Mouse (Mus musculus) heart, embryonic 15.5 days (tissue): ENCODE measurements at regions not wholly inside any gene's neighbourhood (a gene's known extent, or its start where the extent isn't known, plus 50 kb on each side); places are given as distances from the start of the nearest gene placed in this dataset.
A peak's percentile ranks its signal among the peaks of the same experiment; 100 is the strongest.

Source experiments
- ATAC-seq: fragments of 200-750 bp; cut with Nextera tagmentation; replicated peaks from 2 replicates; pipeline ENCODE4 v1.8.0; 2017; ENCODE audit warnings: low read depth, moderate TSS enrichment; ENCODE audit not compliant: insufficient number of reproducible peaks, insufficient read depth, low FRiP score
- H3K27ac ChIP-seq: fragments of 300-500 bp; sonication (generic); 2 replicates; pipeline ENCODE4 v1.5.1; 2015; ENCODE audit warnings: mild to moderate bottlenecking, inconsistent platforms
- H3K27me3 ChIP-seq: fragments of 300-500 bp; sonication (generic); 2 replicates; pipeline ENCODE4 v1.6.1; 2015; ENCODE audit warnings: inconsistent platforms
- H3K36me3 ChIP-seq: fragments of 300-500 bp; sonication (generic); 2 replicates; pipeline ENCODE4 v1.6.1; 2015; ENCODE audit warnings: mild to moderate bottlenecking, inconsistent platforms
- H3K4me1 ChIP-seq: fragments of 300-500 bp; sonication (generic); replicated peaks from 2 replicates; pipeline ENCODE4 v1.6.1; 2015; ENCODE audit warnings: inconsistent platforms
- H3K4me2 ChIP-seq: fragments of 300-500 bp; sonication (generic); 2 replicates; pipeline ENCODE4 v1.6.1; 2015; ENCODE audit warnings: inconsistent platforms, mild to moderate bottlenecking, moderate library complexity
- H3K4me3 ChIP-seq: fragments of 300-500 bp; sonication (generic); 2 replicates; pipeline ENCODE4 v1.5.1; 2015; ENCODE audit warnings: mild to moderate bottlenecking, inconsistent platforms
- H3K9ac ChIP-seq: fragments of 300-500 bp; sonication (generic); 2 replicates; pipeline ENCODE4 v1.6.1; 2015; ENCODE audit warnings: mild to moderate bottlenecking, inconsistent platforms
- H3K9me3 ChIP-seq: fragments of 300-500 bp; sonication (generic); replicated peaks from 2 replicates; pipeline ENCODE4 v1.6.1; 2016; ENCODE audit warnings: inconsistent platforms
- WGBS: fragments of 180-500 bp; shearing (Covaris S2); methylation state at CpG from one replicate; pipeline ENCODE4 v1.1.7; 2015; ENCODE audit warnings: mixed read lengths; 5-methylcytosine and 5-hydroxymethylcytosine counted together

DNA sequence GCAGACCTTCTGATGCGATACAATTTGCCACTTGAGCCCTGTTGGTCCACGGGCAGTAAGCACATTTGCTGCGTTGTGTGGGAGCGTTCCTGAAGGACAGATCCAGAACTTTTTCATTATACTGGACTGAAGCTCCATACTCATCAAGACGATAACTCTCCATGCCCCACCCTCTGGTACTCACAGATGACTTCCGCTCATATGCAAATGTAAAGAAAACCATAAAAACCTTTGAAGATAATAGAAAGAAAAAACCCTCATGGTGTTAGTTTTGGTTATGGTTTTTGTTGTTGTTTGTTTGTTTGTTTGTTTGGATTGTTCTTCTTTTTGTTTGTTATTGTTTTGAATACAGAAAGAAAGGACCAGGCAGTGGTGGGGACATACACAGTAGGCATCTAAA lies 86.0 kb upstream of the Calm2 start:
- 33% methylated on average over 6 of the region's 6 CpGs for WGBS
- no peak overlapping the region for H3K9ac ChIP-seq
- H3K27ac ChIP-seq: no peak overlapping the region
- H3K4me1 ChIP-seq: peaks cover 27% of the 10 kb centered on the region
- ATAC-seq: no peak
- H3K4me2 ChIP-seq: peak overlapping the region; percentile 72
- no peaks in the 10 kb centered on the region for H3K9me3 ChIP-seq
- no peaks in the 10 kb centered on the region for H3K36me3 ChIP-seq
- H3K4me3 ChIP-seq: peak overlapping the region; percentile 50; the same call in 1 of the 2 replicates
- H3K27me3 ChIP-seq: no peaks in the 10 kb centered on the region

DNA sequence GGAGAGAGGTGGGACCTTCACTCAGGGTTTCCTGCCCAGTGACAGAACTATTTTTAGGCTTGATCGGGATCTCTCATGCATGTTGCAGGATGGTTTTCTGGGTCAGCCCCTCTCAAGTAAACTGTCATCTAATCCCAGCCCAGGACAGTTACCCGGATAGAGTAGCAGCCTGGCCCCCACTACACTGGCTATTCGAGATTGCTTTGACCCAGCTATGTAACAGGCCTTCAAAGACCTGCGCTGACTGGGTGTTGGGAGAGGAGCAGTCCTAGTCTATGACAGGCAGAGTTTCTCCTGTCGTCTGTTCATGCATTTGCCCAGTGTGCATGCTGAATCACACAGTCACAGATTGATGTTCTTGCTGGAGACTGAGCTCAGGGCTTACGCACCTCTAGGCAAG lies 86.2 kb upstream of the Epcam start:
- Histone ChIP-seq H3K36me3 (no peaks in the 10 kb centered on the region), H3K4me1 (no peaks in the 10 kb centered on the region; the same call in 1 of the 2 replicates), H3K27ac (no peak overlapping the region), H3K4me2 (no peak overlapping the region), H3K9me3 (no peaks in the 10 kb centered on the region), H3K9ac (no peak overlapping the region), H3K4me3 (no peak overlapping the region), H3K27me3 (no peaks in the 10 kb centered on the region)
- no peak for ATAC-seq
- 56% methylated on average over 6 of the region's 6 CpGs for WGBS

DNA sequence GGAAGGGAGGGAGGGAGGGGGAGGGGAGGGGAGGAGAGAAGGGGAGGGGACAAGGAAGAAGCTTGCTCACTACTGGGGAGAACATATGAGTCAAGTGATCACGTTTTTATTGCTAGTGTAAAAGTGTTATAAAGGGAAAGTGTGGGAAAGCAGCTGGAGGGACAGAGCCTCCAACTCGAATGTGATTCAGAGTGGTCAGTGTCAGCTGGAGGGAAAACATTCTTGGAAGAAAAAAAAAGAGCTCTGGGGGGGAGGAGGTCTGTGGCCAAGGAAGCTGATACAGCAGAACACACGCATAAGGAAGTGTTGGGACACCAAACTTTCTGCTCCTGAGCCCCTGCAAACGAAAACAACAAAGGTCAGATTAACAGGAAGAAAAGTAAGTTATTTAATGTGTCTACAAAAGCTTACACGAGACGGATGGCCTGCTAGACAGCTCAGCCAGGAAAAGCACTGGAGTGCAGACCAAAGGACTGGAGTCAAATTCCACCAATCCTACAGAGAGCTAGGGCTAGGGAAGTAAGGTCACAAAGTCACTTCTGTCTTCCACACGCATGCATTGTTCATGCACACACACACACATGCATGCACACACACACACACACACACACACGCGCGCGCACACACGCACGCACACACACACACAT lies 85.1 kb upstream of the Epcam start:
- Histone ChIP-seq H3K27ac (no peak overlapping the region), H3K27me3 (no peaks in the 10 kb centered on the region), H3K36me3 (no peaks in the 10 kb centered on the region), H3K4me3 (no peak overlapping the region), H3K9ac (no peak overlapping the region), H3K4me1 (no peaks in the 10 kb centered on the region; the same call in 1 of the 2 replicates), H3K4me2 (no peak overlapping the region), H3K9me3 (no peaks in the 10 kb centered on the region)
- no peak; the same call in 1 of the 2 replicates for ATAC-seq
- WGBS: 56% methylated on average over 13 of the region's 13 CpGs

DNA sequence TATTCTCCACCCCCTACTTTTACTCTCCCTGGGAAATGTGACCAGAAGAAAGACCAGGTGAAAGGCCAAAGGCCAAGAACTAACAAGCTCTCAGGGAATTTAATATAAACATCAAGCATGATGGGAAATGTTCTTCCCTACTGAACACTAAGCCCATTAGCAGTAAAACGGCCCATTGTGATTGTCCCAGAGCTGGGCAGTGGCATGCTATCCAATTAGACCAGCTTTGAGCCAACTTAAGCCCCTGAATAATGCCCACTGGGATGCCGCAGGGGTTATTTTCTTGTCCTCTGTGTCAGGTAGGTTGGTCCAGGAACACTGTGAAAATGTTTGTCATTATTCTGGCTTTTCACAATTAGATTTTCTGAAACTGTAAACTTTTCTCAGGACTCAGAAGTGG lies 81.2 kb upstream of the Epcam start:
- no peak overlapping the region for H3K4me3 ChIP-seq
- no peaks in the 10 kb centered on the region for H3K27me3 ChIP-seq
- H3K9ac ChIP-seq: no peak overlapping the region
- H3K9me3 ChIP-seq: no peaks in the 10 kb centered on the region
- no peak overlapping the region for H3K27ac ChIP-seq
- WGBS: 73% methylated on average over 2 of the region's 2 CpGs
- no peaks in the 10 kb centered on the region; the same call in 1 of the 2 replicates for H3K4me1 ChIP-seq
- no peaks in the 10 kb centered on the region for H3K36me3 ChIP-seq
- no peak overlapping the region for H3K4me2 ChIP-seq
- no peak for ATAC-seq

DNA sequence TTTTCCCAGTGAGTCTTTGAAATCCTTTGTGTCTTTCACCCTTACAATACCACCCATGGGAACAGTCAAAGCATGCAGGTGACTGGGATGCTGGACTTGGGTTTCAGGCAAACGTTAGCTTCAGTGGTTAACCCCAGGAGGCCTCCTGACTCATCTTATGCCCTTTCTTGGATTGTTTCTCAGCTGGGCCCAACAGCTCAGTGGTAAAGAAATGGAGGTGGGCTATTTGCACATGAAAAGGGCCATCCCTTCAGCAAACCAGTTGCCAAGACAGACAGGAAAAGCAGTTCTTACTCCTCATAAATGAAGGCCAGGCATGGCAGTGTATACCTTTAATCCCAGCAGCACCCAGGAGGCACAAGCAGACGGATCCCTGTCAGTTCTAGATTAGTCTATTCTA lies 77.4 kb upstream of the Epcam start:
- no peak for ATAC-seq
- Histone ChIP-seq H3K4me1 (no peaks in the 10 kb centered on the region), H3K9me3 (no peaks in the 10 kb centered on the region), H3K9ac (no peak overlapping the region), H3K4me3 (no peak overlapping the region), H3K4me2 (no peak overlapping the region), H3K27me3 (no peaks in the 10 kb centered on the region), H3K27ac (no peak overlapping the region), H3K36me3 (no peaks in the 10 kb centered on the region)
- 49% methylated on average over 2 of the region's 2 CpGs for WGBS

DNA sequence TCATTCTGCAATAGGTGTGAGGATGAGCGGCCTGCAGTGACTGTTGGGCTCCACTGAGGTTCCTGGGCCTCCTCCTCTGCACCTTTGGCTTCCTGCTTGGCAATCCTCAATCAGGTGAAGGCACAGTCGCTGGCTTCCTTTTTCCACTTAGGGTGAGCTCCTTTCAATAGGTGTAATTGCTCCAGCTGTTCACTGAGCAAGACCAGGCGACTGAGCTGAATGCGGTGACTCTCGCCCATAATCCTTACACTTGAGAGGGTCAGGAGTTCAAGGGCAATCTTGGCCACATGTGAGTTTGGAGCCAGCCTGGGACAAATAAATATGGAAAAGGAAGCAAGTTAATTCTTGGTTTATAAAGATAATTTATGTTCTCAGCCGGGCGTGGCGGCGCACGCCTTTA lies 76.1 kb upstream of the Epcam start:
- H3K27me3 ChIP-seq: no peaks in the 10 kb centered on the region
- WGBS: 84% methylated on average over 10 of the region's 10 CpGs
- H3K4me1 ChIP-seq: no peaks in the 10 kb centered on the region

DNA sequence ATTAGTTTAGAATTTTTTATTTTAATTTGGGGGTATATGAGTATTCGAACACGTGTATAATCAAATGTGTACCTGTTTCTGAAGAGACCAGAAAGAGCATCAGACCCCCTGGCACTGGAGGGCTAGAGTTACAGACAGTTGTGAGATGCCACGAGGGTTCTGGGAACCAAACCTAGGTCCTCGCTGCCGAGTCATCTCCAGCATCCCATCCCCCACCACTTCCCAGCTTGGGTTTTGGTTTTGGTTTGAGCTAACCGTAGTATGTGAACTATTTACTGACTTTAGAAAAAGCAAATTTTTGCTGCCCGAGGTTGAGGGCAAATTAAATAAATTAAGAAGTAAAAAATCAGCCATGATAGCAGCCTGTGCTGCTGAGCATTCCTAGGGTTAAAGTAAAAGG lies 74.9 kb upstream of the Epcam start:
- ATAC-seq: no peak
- H3K4me2 ChIP-seq: no peak overlapping the region
- no peak overlapping the region for H3K4me3 ChIP-seq
- no peaks in the 10 kb centered on the region for H3K9me3 ChIP-seq
- no peaks in the 10 kb centered on the region for H3K36me3 ChIP-seq
- 75% methylated on average over 7 of the region's 7 CpGs for WGBS
- H3K27ac ChIP-seq: no peak overlapping the region
- no peaks in the 10 kb centered on the region for H3K4me1 ChIP-seq
- H3K27me3 ChIP-seq: no peaks in the 10 kb centered on the region
- H3K9ac ChIP-seq: no peak overlapping the region

More for the DNA sequence above, 76.1 kb upstream of the Epcam start:
- Histone ChIP-seq H3K9me3 (no peaks in the 10 kb centered on the region), H3K4me2 (no peak overlapping the region), H3K9ac (no peak overlapping the region), H3K4me3 (no peak overlapping the region), H3K36me3 (no peaks in the 10 kb centered on the region), H3K27ac (no peak overlapping the region)
- ATAC-seq: no peak

DNA sequence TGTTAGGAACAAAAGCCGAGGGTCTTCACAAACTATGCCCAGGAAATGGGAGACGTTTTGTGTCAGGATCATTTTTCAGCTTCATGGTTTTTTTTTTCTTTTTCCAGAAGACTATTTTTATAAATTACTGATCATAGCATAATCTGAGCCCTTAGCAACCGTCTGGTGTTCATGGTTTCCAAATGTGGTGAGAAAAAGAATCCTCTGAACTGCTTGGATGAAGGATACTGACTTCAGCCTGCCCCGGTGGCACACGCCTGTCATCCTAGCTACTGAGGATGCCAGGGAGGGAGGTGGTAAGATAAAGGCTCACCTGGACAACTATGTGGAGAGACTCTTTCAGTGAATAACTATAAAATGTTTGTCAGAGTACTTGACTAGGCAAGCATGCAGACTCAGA lies 72.4 kb upstream of the Epcam start:
- Histone ChIP-seq H3K4me1 (no peaks in the 10 kb centered on the region), H3K9me3 (no peaks in the 10 kb centered on the region), H3K36me3 (no peaks in the 10 kb centered on the region), H3K4me3 (no peak overlapping the region), H3K27ac (no peak overlapping the region), H3K4me2 (no peak overlapping the region), H3K27me3 (no peaks in the 10 kb centered on the region), H3K9ac (no peak overlapping the region)
- ATAC-seq: no peak
- 78% methylated on average over 5 of the region's 5 CpGs for WGBS

DNA sequence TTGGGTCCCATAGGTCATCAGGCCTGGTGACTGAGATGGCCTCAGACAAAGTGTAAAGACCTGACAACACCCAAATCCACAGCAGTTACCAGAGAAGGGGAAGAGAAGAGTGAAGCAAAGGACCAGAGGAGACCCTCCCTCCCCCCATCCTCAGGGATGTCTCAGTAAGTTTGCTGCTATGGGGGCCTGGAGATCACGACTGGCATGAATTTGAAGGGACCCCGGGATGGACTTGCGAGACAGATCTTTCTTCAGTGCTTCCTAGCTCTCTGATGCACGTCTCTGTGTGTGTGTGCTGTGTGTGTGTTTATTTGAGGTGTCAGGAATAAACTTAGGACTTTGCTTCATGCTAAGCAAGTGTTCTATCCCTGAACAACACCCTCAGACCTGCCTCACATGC lies 70.1 kb upstream of the Epcam start:
- H3K4me1 ChIP-seq: no peaks in the 10 kb centered on the region
- ATAC-seq: no peak
- H3K9ac ChIP-seq: no peak overlapping the region
- WGBS: 74% methylated on average over 4 of the region's 4 CpGs
- no peaks in the 10 kb centered on the region for H3K36me3 ChIP-seq
- H3K27ac ChIP-seq: no peak overlapping the region
- H3K9me3 ChIP-seq: no peaks in the 10 kb centered on the region
- H3K4me2 ChIP-seq: no peak overlapping the region
- H3K4me3 ChIP-seq: no peak overlapping the region
- H3K27me3 ChIP-seq: 0 out of 2 replicates have a peak, but pooled peaks cover 7% of the 10 kb centered on the region

DNA sequence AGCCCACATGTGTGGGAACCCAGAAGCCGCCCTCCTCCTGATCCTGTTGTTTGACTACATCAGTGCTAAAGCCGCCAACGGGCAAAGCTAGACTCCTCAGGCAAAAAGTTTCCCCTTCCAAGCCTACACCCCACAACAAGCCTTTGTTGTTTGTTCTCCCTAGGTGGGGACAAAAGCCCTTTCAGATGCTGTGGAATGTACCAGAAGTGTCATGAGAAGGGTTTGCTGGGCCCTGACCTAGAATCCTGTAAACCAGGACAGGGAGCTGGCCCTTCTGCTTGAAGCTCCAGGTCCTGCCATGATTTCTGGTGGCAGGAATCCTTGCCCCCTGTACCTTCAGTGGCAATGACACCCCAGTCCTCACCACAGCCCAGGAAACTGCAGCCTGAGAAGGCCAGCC lies 69.5 kb upstream of the Epcam start:
- no peak for ATAC-seq
- Histone ChIP-seq H3K27ac (no peak overlapping the region), H3K4me2 (no peak overlapping the region), H3K9ac (no peak overlapping the region), H3K4me1 (peaks cover 4% of the 10 kb centered on the region; the same call in 1 of the 2 replicates), H3K36me3 (no peaks in the 10 kb centered on the region), H3K9me3 (no peaks in the 10 kb centered on the region), H3K27me3 (0 out of 2 replicates have a peak, but pooled peaks cover 7% of the 10 kb centered on the region), H3K4me3 (no peak overlapping the region)
- 76% methylated on average over 3 of the region's 3 CpGs for WGBS

DNA sequence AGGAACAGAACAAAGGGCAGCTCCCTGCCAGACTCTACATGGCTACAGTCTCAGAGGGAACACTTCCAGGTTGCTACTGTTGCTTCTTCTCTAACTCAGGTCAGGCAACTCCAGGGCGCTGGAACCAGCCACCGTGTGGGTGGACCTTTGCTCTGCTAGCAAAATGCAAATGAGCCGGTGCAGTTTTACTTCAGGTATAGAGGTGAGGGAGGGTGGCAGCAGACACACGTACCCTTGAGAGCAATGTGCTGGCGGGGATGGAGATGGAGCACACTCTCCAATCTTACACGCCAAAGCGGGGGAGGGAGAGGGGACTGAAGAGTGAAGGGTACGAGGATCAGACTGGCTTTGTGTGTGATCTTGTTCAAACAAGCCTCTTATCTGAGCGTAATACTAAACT lies 68.8 kb upstream of the Epcam start:
- Histone ChIP-seq H3K27me3 (0 out of 2 replicates have a peak, but pooled peaks cover 7% of the 10 kb centered on the region), H3K9me3 (no peaks in the 10 kb centered on the region), H3K4me1 (peaks cover 6% of the 10 kb centered on the region; the same call in 1 of the 2 replicates), H3K4me3 (no peak overlapping the region), H3K4me2 (no peak overlapping the region), H3K9ac (no peak overlapping the region), H3K27ac (no peak overlapping the region), H3K36me3 (no peaks in the 10 kb centered on the region)
- no peak for ATAC-seq
- WGBS: 46% methylated on average over 9 of the region's 9 CpGs

DNA sequence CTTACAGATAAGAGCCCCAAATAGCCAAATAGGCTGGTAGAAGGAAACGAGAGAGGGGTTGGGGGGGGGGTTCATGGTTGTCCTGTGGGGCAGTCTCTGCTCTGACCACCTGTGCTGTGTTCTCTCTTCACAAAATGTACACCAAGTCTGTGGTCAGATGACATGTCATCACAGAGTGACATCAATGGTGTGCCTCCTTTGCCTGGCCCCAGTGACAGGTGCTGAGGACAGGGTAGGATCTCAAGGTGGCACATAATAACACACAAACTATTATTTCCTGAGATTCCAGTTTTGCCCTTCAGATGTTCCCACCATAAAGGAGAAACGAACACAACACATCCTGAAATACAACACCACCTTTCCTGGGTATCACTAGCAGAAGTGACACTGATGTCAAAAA lies 68.3 kb upstream of the Epcam start:
- 24% methylated on average over 2 of the region's 2 CpGs for WGBS
- no peak overlapping the region for H3K27ac ChIP-seq
- 0 out of 2 replicates have a peak, but pooled peaks cover 7% of the 10 kb centered on the region for H3K27me3 ChIP-seq
- no peak overlapping the region for H3K9ac ChIP-seq
- H3K36me3 ChIP-seq: no peaks in the 10 kb centered on the region
- no peak overlapping the region for H3K4me2 ChIP-seq
- H3K4me1 ChIP-seq: peaks cover 6% of the 10 kb centered on the region; the same call in 1 of the 2 replicates
- no peaks in the 10 kb centered on the region for H3K9me3 ChIP-seq
- no peak for ATAC-seq
- no peak overlapping the region for H3K4me3 ChIP-seq
